Mouse (Mus musculus) erythroblast, embryonic 14.5 days (primary cell): ENCODE results near the gene Trove2. TPM values are rescaled to one million over a fixed set of nuclear protein-coding genes. Genes with fewer than 3 reads are reported as not detected.

Experiments used
- H3K27me3 ChIP-seq: 2 replicates; pipeline ENCODE4 v1.6.1; 2012; ENCODE audit warnings: inconsistent platforms; ENCODE audit not compliant: control insufficient read depth
- H3K36me3 ChIP-seq: 2 replicates; pipeline ENCODE4 v1.6.1; 2012; ENCODE audit warnings: mild to moderate bottlenecking, inconsistent platforms; ENCODE audit not compliant: control insufficient read depth
- H3K4me1 ChIP-seq: 2 replicates; pipeline ENCODE4 v1.6.1; 2012; ENCODE audit warnings: inconsistent platforms; ENCODE audit not compliant: control insufficient read depth
- H3K4me3 ChIP-seq: replicated peaks from 2 replicates; pipeline ENCODE3; 2012; ENCODE audit warnings: moderate library complexity, mild to moderate bottlenecking, inconsistent platforms
- H3K9me3 ChIP-seq: 2 replicates; pipeline ENCODE4 v1.6.1; 2012; ENCODE audit warnings: low read length, inconsistent platforms, mixed read lengths; ENCODE audit not compliant: control insufficient read depth
- GATA1 ChIP-seq: IDR thresholded peaks from 2 replicates; pipeline ENCODE4 v1.6.1; 2012; ENCODE audit warnings: low read length, inconsistent platforms, mixed read lengths
- TAL1 ChIP-seq: IDR thresholded peaks from 3 replicates; pipeline ENCODE4 v1.6.1; 2012; ENCODE audit warnings: low read length, inconsistent platforms, mixed read lengths
- polyA plus RNA-seq: library from polyadenylated mRNA; stranded (reverse); fragments of >175 nt; gene quantifications from 2 replicates; pipeline ENCODE4 v1.2.3, GENCODE M21; 2012

Gene Trove2
- 0.02 TPM in 1 of 2 replicates, not detected in the other for polyA plus RNA-seq

DNA sequence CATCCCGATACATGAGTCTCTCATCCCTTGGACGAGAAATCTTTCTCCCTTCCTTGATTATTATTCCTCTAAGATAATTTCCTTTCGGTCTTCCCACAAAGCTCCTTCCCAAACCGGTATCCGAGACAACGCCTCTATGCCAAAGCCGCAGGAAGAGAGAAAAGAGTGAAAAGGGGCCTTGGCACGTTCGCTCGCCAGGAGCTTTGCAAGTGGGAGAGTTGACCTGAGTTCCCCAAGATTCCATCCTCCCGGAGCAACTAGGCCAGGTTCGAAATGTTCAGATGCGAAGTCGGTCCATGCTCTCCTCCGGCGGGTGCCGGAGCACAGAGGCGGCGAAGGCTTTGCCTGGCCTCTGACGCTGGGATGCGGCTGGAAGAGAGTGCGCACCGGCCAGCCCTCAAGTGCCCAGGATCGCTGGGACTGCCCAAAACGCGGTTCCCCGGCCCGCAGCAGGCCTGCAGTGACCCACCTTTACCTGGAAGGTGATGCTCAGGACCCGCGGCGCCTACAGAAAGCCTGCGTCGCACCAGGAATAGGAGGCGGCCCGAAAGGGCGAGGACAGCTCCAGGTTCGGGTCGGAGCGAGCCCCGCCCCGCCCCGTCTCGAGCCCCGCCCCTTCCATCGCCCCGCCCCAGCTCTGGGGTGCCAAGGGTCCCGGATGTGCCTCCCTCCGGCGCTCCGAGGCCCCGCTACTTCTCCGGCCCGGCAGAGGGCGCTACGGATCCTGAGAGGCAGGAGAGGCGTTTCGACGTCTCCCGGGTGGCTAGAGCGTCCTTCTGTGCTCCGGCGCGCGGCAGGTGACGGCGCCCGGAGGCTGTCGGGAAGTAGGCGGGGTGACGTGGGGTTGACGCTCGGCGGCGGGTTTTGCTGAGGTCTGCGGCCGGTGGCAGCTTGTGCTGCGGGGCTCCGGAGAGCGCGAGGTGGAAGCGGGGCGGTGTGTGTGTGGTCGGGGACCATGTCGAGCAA lies at the start of gene Trove2, which contains the start of gene Uchl5:
Trove2 (minus strand) TSS at position 623 of the 966 bp plus-strand sequence.
Uchl5 (plus strand) TSS at position 827 of the 966 bp plus-strand sequence.
- H3K4me3 ChIP-seq: peak within 1 kb of the TSS; percentile 100
- H3K9me3 ChIP-seq: no peaks in the 10 kb centered on the region
- H3K27me3 ChIP-seq: peaks cover 43% of the 10 kb centered on the region
- TF ChIP-seq GATA1: no peak
- no peak for TF ChIP-seq TAL1
- H3K4me1 ChIP-seq: peaks cover 30% of the 10 kb centered on the region
- H3K36me3 ChIP-seq: peaks cover 17% of the 10 kb centered on the region

DNA sequence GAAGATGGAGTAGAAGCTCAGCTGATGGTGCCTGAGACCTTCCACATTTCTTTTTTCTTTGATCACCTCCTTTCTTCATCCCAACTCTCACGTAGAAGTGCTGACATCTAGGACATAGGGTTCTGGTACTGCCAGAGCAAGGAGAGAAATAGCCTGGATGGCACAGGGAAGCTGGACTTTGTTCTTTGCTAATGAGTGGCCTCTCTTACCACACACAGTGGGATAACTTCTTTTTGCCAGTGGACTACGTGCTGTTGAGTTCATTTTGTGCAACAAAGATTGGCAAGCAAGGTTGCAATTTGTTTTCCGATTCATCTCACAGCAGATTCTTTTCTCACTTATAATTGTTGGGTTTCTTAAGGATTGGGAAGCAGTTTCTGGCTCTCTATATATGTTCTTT lies 45.8 kb upstream of the Trove2 start:
- Histone ChIP-seq H3K9me3 (no peaks in the 10 kb centered on the region), H3K36me3 (no peaks in the 10 kb centered on the region), H3K4me3 (no peak overlapping the region), H3K27me3 (no peaks in the 10 kb centered on the region), H3K4me1 (no peaks in the 10 kb centered on the region)
- TF ChIP-seq TAL1 (no peak), GATA1 (no peak)

- no peaks in the 10 kb centered on the region for H3K9me3 ChIP-seq
- H3K4me1 ChIP-seq: no peaks in the 10 kb centered on the region
- TF ChIP-seq TAL1: no peak
- TF ChIP-seq GATA1: no peak
- H3K27me3 ChIP-seq: no peaks in the 10 kb centered on the region
- H3K4me3 ChIP-seq: no peak overlapping the region
- no peaks in the 10 kb centered on the region for H3K36me3 ChIP-seq
These were observed 43.4 kb upstream of the Trove2 start for GRCm38 (mm10) chr1:143820096-143820877.

DNA sequence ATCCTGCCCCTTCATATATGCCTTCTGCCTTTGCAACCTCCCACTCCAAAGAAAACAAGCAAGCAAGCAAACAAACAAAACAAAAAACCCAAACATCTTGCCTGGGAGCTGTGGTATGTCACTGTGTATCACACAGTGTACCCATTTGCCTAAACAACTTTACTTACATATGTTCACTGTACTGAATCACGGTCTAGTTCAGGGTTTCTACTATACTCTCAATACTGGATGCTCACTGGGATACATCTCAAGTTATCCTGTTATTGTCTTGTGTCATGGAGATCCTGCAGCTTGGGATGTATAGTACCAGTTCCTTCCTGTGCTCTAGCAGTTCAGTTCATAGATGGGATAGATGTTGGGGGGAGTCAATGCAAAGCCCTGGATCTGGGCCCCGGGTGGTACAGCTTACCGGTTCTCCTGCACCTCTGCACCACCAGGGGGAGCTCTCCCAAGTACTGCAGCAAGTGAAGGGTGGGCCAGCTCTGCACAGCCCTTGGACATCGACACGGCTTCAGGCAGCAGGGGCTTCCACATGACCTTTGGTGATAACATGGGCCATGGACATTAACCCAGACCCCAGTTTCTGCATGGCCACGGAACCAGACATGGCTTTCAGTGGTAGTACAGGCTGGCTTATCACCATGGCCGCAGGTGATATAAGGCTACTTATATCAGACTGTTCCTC lies 37.0 kb upstream of the Trove2 start:
- Histone ChIP-seq H3K9me3 (no peaks in the 10 kb centered on the region), H3K36me3 (peaks cover 24% of the 10 kb centered on the region), H3K27me3 (no peaks in the 10 kb centered on the region), H3K4me3 (no peak overlapping the region), H3K4me1 (peaks cover 2% of the 10 kb centered on the region; the same call in 1 of the 2 replicates)
- TF ChIP-seq TAL1 (no peak), GATA1 (no peak)

DNA sequence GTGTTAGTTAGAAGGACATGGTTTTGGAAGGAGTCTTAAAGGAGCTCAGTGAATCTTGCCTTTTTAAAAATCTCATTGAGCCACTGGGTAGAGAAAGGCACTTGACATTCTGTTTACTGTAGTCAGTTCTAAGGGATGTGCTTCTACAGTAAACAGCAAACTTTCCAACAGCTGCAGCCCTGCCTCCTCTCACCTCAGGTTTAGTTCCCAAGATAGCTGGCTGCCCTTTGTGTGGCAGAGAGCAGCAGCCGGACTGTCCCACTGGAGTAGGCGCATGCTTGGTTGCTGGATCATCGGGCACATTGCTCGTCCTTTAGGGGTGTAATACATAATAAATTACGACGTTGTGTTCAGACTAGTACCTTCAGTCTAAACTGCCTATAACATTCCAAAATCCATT lies 32.2 kb upstream of the Trove2 start:
- TF ChIP-seq GATA1 (no peak), TAL1 (no peak)
- Histone ChIP-seq H3K4me3 (no peak overlapping the region), H3K27me3 (no peaks in the 10 kb centered on the region), H3K4me1 (peaks cover 2% of the 10 kb centered on the region; the same call in 1 of the 2 replicates), H3K9me3 (no peaks in the 10 kb centered on the region), H3K36me3 (peaks cover 44% of the 10 kb centered on the region)

GRCm38 (mm10) chr1:143803537-143803936 lies 26.7 kb upstream of the Trove2 start:
- Histone ChIP-seq H3K9me3 (no peaks in the 10 kb centered on the region), H3K4me1 (no peaks in the 10 kb centered on the region), H3K27me3 (no peaks in the 10 kb centered on the region), H3K36me3 (peaks cover 51% of the 10 kb centered on the region), H3K4me3 (no peak overlapping the region)
- no peak for TF ChIP-seq GATA1
- no peak for TF ChIP-seq TAL1

DNA sequence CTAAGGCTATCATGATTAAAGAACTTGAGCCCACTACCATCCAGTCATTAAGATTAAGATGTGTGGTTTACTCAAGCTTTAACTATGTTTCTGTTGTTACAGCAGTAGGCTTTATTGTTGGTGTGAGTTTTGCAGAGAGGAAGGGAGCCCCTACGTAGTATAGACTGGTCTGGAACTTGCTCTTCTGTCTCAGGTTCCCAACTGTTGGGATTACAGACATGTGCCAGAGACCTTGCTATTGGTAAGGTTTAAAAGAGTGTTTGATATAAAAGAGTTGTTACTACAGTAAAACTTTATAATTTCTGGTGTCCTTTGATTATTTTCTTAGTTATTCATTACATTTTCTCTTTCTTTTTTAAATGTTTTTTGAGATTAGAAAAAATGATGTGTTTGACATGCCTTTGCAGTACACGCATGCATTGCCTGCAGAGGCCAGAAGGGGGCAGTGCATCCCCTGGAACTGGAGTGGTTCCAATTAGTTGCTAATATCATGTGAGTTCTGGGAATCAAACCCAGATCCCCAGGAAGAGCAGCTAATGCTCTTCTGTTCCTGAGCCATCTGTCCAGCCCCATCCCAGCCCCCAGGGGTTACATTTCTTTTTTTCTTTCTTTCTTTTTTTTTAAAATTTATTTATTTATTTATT lies 11.8 kb upstream of the Trove2 start:
- peaks cover 46% of the 10 kb centered on the region for H3K36me3 ChIP-seq
- TF ChIP-seq TAL1 (no peak), GATA1 (no peak)
- H3K4me1 ChIP-seq: no peaks in the 10 kb centered on the region
- no peak overlapping the region for H3K4me3 ChIP-seq
- no peaks in the 10 kb centered on the region for H3K9me3 ChIP-seq
- no peaks in the 10 kb centered on the region for H3K27me3 ChIP-seq

DNA sequence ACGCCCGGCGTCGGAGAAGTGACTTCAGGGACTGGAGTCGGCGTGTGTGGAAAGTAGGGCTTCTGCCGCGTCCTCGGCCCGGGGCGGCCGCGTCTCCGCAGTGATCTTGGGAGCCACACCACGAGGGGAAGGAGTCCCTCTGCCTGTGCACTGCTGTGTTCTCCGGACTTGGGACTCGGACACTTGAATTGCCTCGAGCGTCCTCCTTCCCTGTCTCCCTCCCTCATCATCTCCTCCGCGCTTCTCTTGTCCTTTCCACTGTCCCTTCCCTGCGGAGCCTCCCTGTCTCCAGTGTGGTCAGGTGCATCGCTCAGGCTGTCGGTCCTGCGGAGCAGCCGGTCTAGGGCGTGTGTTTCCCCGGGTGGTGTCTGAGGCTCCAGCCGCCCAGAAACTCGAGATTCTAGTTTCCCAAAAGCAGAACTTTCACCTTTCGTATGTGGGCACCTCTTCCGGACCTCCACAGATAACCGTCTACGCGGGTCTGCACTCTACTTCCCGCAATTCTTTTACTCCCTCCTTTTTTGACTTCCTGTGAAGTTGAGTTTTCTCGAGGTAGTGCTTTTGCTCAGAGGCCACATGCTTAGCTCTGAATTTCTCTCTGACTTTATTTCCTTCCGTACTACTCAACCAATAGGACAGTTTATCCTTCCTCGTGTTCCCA lies 820 bp upstream of the Trove2 start:
- Histone ChIP-seq H3K9me3 (no peaks in the 10 kb centered on the region), H3K4me3 (peak overlapping the region; percentile 100), H3K36me3 (peaks cover 19% of the 10 kb centered on the region), H3K4me1 (peaks cover 30% of the 10 kb centered on the region), H3K27me3 (peaks cover 39% of the 10 kb centered on the region)
- TF ChIP-seq GATA1 (no peak), TAL1 (no peak)
